Mouse (Mus musculus): ENCODE data around the gene Sap30l. TPM values are rescaled to one million over a fixed set of nuclear protein-coding genes. Genes with fewer than 3 reads are reported as not detected.

Sap30l gene
- polyA plus RNA-seq, 1 experiment = 34.9 TPM

DNA sequence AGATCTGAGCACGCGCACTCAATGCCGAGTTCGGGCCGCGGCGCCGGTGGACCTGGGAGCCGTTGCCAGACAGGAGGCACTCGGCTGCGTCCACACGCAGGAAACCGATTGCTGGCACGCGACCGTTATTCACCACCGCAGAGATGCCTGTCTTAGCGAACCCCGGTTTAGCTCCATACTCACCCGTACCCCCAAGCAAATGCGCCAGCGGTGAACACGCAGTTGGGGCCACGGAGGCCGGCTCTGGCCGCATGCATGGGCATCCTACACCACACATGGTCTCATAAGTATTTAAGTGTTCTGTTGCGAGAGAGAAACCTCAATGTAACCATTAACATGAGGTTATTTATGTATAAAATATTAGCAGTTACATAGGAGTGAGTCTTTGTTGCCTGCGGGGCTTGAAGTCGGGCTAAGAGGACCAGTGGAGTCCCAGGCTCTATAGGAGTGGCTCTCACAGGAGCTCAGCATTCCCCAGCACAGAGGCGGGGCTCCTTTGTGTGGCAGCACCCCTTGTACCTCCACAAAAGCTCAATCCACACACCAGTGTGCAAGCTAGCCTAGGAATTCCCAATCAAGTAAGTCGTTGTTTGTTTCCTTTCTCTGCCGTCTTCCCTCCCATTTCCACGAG lies 26.6 kb downstream of the Sap30l start:
- H3ac ChIP-seq (ENCODE audit: control insufficient read depth, insufficient read length, low read depth) = no peak overlapping the region
- H3K27me3 ChIP-seq (ENCODE audit: control insufficient read depth, insufficient read depth, insufficient read length) = peaks cover 54% of the 10 kb centered on the region
- H3K4me3 ChIP-seq (ENCODE audit: insufficient read depth, poor library complexity, severe bottlenecking) = no peak overlapping the region

DNA sequence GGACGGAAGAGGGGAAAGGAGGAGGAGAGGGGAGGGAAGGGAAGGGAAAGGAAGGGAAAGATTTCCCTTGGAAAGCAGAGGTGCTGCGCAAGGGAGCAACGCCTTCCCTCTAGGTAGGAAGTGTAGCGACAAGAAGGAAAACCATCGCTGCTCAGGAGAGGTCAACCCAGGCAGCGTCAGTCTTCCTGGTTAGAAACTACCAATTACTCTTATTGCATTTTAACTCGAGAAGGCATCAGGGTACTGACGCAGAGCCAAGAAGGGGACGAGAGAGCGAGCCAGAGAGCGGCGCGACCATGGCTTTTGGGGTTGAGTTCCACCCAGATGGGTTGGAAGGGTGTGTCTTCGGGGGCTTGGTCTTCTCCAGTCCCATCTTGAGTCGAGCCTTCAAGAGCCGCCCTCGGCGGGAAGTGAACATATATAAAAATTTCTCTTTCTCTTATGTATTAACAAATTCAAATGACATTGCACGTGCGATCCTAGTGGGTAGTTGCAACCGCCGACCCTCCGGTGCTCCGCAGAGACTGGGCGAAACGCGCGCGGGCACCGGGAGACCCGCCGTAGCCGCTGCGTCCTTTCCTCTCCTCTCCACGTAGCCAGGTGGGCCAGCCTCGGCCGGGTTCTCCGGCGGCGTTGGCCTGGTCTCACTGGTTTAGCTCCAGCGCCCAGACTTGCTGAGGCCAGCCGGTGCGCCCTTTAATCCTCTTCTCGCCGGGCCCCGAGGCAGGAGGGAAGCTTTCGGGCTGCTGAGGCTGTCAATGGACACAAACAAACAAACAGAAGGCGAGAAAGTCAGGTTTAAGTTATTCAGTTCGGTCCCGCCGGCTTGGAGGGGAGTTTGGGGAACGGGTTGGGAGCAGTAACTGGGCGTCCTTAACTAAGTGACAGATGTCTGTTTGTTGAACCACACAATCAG lies 27.8 kb downstream of the Sap30l start:
- Histone ChIP-seq H3K36me3 (ENCODE audit: control insufficient read depth, insufficient read depth) (no peaks in the 10 kb centered on the region), H3K79me2 (ENCODE audit: control insufficient read depth, insufficient read depth) (no peaks in the 10 kb centered on the region), H3K4me3 (ENCODE audit: insufficient read depth, poor library complexity, severe bottlenecking) (no peak overlapping the region), H3K27me3 (ENCODE audit: control insufficient read depth, insufficient read depth, insufficient read length) (peaks cover 66% of the 10 kb centered on the region), H3K79me3 (ENCODE audit: low read depth) (no peaks in the 10 kb centered on the region), H3ac (ENCODE audit: control insufficient read depth, insufficient read length, low read depth) (no peak overlapping the region)
- TF ChIP-seq MAX (IDR thresholded peaks at IDR 0.05) (no peak), MYOG (IDR thresholded peaks at IDR 0.05; ENCODE audit: control insufficient read depth, extremely low read depth, insufficient read length) (no peak), CEBPB (IDR thresholded peaks at IDR 0.05; ENCODE audit: low read depth) (no peak), USF1 (IDR thresholded peaks at IDR 0.05; ENCODE audit: low read depth) (no peak)

More for the DNA sequence above, 26.6 kb downstream of the Sap30l start:
- H3K79me3 ChIP-seq (ENCODE audit: low read depth) = no peaks in the 10 kb centered on the region
- H3K36me3 ChIP-seq (ENCODE audit: control insufficient read depth, insufficient read depth) = no peaks in the 10 kb centered on the region
- TF ChIP-seq CEBPB (IDR thresholded peaks at IDR 0.05; ENCODE audit: low read depth) (no peak), MYOD1 (IDR thresholded peaks at IDR 0.05; ENCODE audit: control insufficient read depth, insufficient read length, low read depth) (no peak), FOSL1 (IDR thresholded peaks at IDR 0.05; ENCODE audit: insufficient read depth, low read length, poor library complexity, severe bottlenecking) (no peak), USF1 (IDR thresholded peaks at IDR 0.05; ENCODE audit: low read depth) (no peak), MYOG (IDR thresholded peaks at IDR 0.05; ENCODE audit: control insufficient read depth, extremely low read depth, insufficient read length) (no peak), CTCF (IDR thresholded peaks at IDR 0.05; ENCODE audit: control insufficient read depth, insufficient read depth, insufficient read length) (no peak), MAX (IDR thresholded peaks at IDR 0.05) (no peak)
- no peaks in the 10 kb centered on the region for H3K79me2 ChIP-seq (ENCODE audit: control insufficient read depth, insufficient read depth)

DNA sequence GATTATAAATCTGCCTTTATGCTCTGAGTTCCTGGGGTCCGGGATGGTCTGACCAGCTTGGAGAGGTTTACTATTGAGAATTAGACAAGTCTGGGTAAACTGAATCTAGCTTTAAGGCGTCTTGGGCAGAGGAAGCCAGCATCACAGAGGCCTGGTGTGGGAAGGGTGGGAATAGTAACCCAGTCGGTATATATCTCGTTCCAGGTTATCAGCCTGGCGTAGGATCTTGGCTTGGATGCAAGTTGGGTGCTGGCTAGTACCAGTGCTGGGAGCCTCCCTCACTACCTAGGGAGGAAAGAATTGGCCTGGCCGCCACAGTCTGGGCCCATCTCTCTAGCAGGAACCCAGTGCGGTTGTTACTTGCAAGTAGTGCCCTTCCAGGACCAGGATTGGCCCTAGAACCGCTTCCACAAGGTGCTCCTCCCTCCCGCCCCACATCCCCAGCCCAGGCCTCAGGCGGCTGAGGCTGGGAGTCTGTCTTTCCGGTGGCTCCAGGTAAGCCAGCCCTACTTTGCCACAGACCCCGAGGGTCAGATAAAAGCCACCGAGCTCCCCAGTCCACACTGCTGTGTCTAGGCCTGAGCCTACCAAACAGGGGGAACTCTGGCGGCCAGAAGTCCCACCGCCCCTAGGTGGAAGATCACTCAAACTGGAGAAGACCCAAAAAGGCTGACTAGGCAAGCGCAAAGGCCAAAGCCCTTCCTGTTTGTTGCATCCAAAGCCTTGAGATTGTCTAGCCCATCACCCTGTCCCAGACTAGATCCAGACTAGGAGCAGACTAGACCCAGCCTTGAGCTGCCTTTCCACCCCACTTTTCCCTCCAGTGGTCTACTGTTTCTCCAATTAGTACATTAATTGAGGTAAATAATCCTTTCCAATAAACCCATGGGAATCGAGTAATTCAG lies 28.7 kb downstream of the Sap30l start:
- Histone ChIP-seq H3K36me3 (ENCODE audit: control insufficient read depth, insufficient read depth) (no peaks in the 10 kb centered on the region), H3K27me3 (ENCODE audit: control insufficient read depth, insufficient read depth, insufficient read length) (peaks cover 71% of the 10 kb centered on the region), H3K79me3 (ENCODE audit: low read depth) (no peaks in the 10 kb centered on the region), H3ac (ENCODE audit: control insufficient read depth, insufficient read length, low read depth) (no peak overlapping the region), H3K4me3 (ENCODE audit: insufficient read depth, poor library complexity, severe bottlenecking) (no peak overlapping the region), H3K79me2 (ENCODE audit: control insufficient read depth, insufficient read depth) (no peaks in the 10 kb centered on the region)
- TF ChIP-seq CTCF (IDR thresholded peaks at IDR 0.05; ENCODE audit: control insufficient read depth, insufficient read depth, insufficient read length) (no peak), CEBPB (IDR thresholded peaks at IDR 0.05; ENCODE audit: low read depth) (no peak), USF1 (IDR thresholded peaks at IDR 0.05; ENCODE audit: low read depth) (no peak), MYOG (IDR thresholded peaks at IDR 0.05; ENCODE audit: control insufficient read depth, extremely low read depth, insufficient read length) (no peak), MYOD1 (IDR thresholded peaks at IDR 0.05; ENCODE audit: control insufficient read depth, insufficient read length, low read depth) (no peak), MAX (IDR thresholded peaks at IDR 0.05) (no peak), FOSL1 (IDR thresholded peaks at IDR 0.05; ENCODE audit: insufficient read depth, low read length, poor library complexity, severe bottlenecking) (no peak)

DNA sequence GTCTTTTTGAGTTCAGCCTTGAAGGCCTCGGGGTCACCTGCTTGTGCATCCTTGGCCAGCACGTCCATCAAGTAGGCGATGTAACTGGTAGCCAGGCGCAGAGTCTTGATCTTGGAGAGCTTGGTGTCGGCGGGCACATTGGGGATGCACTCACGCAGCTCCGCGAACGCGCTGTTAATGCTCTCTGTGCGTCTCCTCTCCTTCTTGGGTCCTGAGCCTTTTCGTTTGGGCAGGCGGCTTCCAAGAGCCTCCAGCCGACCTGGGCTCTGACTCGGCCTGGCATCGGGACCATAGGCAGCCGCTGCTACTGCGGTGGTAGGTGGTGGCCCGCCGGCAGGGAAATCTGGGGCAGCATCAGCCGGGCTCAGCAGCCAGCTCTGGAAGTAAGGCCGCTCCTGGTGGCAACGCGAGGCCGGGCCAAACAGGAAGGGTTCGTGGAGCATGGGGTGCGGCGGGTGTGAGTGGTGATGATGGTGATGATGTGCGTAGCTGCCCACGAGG lies 29.9 kb downstream of the Sap30l start:
- Histone ChIP-seq H3K4me3 (ENCODE audit: insufficient read depth, poor library complexity, severe bottlenecking) (no peak overlapping the region), H3ac (ENCODE audit: control insufficient read depth, insufficient read length, low read depth) (no peak overlapping the region), H3K79me2 (ENCODE audit: control insufficient read depth, insufficient read depth) (no peaks in the 10 kb centered on the region), H3K27me3 (ENCODE audit: control insufficient read depth, insufficient read depth, insufficient read length) (peaks cover 83% of the 10 kb centered on the region), H3K79me3 (ENCODE audit: low read depth) (no peaks in the 10 kb centered on the region), H3K36me3 (ENCODE audit: control insufficient read depth, insufficient read depth) (no peaks in the 10 kb centered on the region)
- TF ChIP-seq FOSL1 (IDR thresholded peaks at IDR 0.05; ENCODE audit: insufficient read depth, low read length, poor library complexity, severe bottlenecking) (no peak), MAX (IDR thresholded peaks at IDR 0.05) (no peak), CEBPB (IDR thresholded peaks at IDR 0.05; ENCODE audit: low read depth) (no peak), USF1 (IDR thresholded peaks at IDR 0.05; ENCODE audit: low read depth) (no peak), MYOG (IDR thresholded peaks at IDR 0.05; ENCODE audit: control insufficient read depth, extremely low read depth, insufficient read length) (no peak), MYOD1 (IDR thresholded peaks at IDR 0.05; ENCODE audit: control insufficient read depth, insufficient read length, low read depth) (no peak), CTCF (IDR thresholded peaks at IDR 0.05; ENCODE audit: control insufficient read depth, insufficient read depth, insufficient read length) (no peak)

DNA sequence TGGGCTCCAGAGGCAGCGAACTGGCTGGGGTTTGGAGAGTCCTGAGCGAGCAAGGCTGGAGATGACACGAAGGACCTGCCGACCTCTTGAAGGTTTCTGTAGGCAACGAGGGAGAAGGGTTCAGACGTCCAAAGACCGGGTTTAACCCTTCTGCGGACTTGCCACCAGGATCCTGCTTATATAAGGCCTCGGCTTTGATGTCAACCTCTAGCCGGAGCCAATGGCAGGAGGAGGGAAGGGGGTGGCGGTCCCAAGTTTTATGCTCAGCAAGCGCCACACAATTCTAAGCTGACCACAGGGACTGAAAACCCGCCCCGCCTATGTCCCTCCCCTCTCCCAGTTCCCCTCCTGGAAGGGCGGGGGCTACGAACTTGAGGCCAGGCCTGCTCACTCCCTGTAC lies 30.4 kb downstream of the Sap30l start:
- Histone ChIP-seq H3K79me3 (ENCODE audit: low read depth) (no peaks in the 10 kb centered on the region), H3ac (ENCODE audit: control insufficient read depth, insufficient read length, low read depth) (no peak overlapping the region), H3K36me3 (ENCODE audit: control insufficient read depth, insufficient read depth) (no peaks in the 10 kb centered on the region), H3K27me3 (ENCODE audit: control insufficient read depth, insufficient read depth, insufficient read length) (peaks cover 87% of the 10 kb centered on the region), H3K79me2 (ENCODE audit: control insufficient read depth, insufficient read depth) (no peaks in the 10 kb centered on the region), H3K4me3 (ENCODE audit: insufficient read depth, poor library complexity, severe bottlenecking) (no peak overlapping the region)
- TF ChIP-seq FOSL1 (IDR thresholded peaks at IDR 0.05; ENCODE audit: insufficient read depth, low read length, poor library complexity, severe bottlenecking) (no peak), MYOD1 (IDR thresholded peaks at IDR 0.05; ENCODE audit: control insufficient read depth, insufficient read length, low read depth) (no peak), MAX (IDR thresholded peaks at IDR 0.05) (no peak), CEBPB (IDR thresholded peaks at IDR 0.05; ENCODE audit: low read depth) (no peak), CTCF (IDR thresholded peaks at IDR 0.05; ENCODE audit: control insufficient read depth, insufficient read depth, insufficient read length) (no peak)

Data from C2C12 (cell line).